Mouse (Mus musculus): Measurements from ENCODE around the gene Cab39. TPM values are rescaled to one million over a fixed set of nuclear protein-coding genes. Genes with fewer than 3 reads are reported as not detected.

Gene Cab39
- total and polyA plus RNA-seq, 3 experiments = 41.8 to 208 (median 147) TPM

- Histone ChIP-seq H3K4me3 (ENCODE audit: low read depth, low read length) (peak overlapping the region; percentile 11; the same call in 1 of the 2 replicates), H3K27me3 (ENCODE audit: insufficient read depth, low read length) (no peaks in the 10 kb centered on the region), H3K36me3 (replicated peaks) (peaks cover 21% of the 10 kb centered on the region), H3K4me1 (ENCODE audit: insufficient read depth, low read depth, low read length) (peaks cover 75% of the 10 kb centered on the region), H3K9me3 (replicated peaks) (peaks cover 5% of the 10 kb centered on the region)
- DNase-seq (ENCODE audit: low spot score) (peak; percentile 59), ATAC-seq (ENCODE audit: extremely low read depth, insufficient number of reproducible peaks, low FRiP score, poor library complexity, severe bottlenecking) (peak; percentile 76)
- TF ChIP-seq GATA2 (IDR thresholded peaks at IDR 0.05; ENCODE audit: borderline replicate concordance, low read depth, low read length) = no peak
Observed at GRCm38 (mm10) chr1:85896781-85897700, 103.8 kb downstream of the Cab39 start.

DNA sequence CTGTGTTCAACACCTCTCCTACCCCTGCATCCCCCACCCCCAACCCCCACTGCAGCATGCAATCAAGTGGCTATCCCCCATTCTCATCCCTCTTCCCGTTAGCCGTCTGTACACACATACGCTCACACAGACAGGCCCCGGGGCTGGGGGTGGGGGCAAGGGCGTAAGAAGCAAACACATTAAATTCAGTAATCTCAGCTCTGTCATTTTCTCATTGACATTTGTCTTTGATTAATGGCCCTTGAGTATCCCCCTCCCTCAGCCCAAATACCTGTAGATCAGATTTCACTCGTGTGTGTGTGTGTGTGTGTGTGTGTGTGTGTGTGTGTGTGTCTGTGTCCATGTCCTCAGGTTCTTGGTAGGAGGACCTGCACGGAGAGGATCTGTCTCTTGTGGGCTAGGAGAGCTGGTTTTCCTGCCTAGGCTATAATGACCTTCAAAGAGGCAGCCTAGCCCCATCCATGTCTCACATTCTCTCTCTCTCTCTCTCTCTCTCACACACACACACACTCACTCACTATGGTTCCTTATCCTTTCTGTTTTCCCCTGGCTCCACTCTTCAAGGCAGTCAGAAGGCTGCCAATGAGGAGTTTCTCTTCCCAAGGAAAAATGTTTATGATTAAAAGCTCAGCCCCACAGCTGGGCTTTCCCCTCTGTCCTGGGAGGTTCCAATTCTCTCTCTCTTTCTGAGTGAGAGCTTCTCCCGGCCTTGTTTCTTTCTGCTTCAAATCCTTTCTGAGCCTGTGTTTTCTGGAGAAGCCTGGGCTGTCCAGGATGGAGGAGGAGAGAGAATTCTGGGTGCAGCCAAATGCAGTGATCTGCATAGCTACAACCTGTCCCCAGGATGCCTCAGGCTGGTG is 104.9 kb downstream of the Cab39 start:
- no peaks in the 10 kb centered on the region for H3K27me3 ChIP-seq (ENCODE audit: insufficient read depth, low read length)
- ATAC-seq (ENCODE audit: extremely low read depth, insufficient number of reproducible peaks, low FRiP score, poor library complexity, severe bottlenecking) (no peak), DNase-seq (ENCODE audit: low spot score) (no peak)
- peaks cover 30% of the 10 kb centered on the region for H3K36me3 ChIP-seq (replicated peaks)
- H3K9me3 ChIP-seq (replicated peaks) = 0 out of 2 replicates have a peak, but pooled peaks cover 2% of the 10 kb centered on the region
- no peak for TF ChIP-seq GATA1 (IDR thresholded peaks at IDR 0.05; ENCODE audit: borderline replicate concordance, low read length)
- TF ChIP-seq POLR2AphosphoS5 (IDR thresholded peaks at IDR 0.05; ENCODE audit: insufficient replicate concordance, low read depth, low read length) = no peak
- TF ChIP-seq TAL1 (conservative IDR thresholded peaks at IDR 0.05; ENCODE audit: low read depth, low read length) = no peak
- TF ChIP-seq CTCF (IDR thresholded peaks at IDR 0.05; ENCODE audit: low read depth, low read length) = no peak
- no peak for TF ChIP-seq GATA2 (IDR thresholded peaks at IDR 0.05; ENCODE audit: borderline replicate concordance, low read depth, low read length)
- H3K4me1 ChIP-seq (ENCODE audit: insufficient read depth, low read depth, low read length) = peaks cover 78% of the 10 kb centered on the region
- H3K4me3 ChIP-seq (ENCODE audit: low read depth, low read length) = no peak overlapping the region

DNA sequence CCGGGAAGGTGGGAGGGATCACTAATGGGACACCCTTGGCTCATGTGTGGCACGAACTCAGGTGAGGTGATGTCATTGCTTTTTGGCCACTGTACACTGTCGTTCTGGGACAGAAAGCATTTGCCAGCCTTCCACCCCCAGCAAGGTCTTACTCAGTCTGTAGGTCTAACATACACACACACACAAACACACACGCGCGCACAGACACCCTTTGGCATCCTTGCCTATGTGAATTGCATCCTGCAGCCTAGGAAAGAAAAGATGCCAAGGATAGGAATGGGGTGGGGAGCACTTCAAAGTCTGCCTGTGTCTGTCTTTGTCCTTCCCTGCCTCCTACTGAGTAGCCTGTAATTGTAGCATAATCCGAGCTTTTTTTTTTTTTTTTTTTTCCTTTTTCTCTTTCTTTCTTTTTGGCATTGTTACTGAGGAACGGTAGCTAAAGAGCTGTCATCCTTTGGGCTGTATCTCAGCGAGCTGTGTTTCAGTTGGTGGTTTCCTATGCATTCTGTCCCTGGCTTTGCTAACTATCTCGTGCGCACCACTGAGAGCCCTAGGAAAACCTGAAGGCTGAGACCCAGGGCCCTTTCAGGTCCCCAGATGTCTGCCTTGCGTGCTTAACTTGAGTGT is 105.6 kb downstream of the Cab39 start:
- no peaks in the 10 kb centered on the region for H3K9me3 ChIP-seq (replicated peaks)
- no peak overlapping the region for H3K4me3 ChIP-seq (ENCODE audit: low read depth, low read length)
- TF ChIP-seq TAL1 (conservative IDR thresholded peaks at IDR 0.05; ENCODE audit: low read depth, low read length) (no peak), CTCF (IDR thresholded peaks at IDR 0.05; ENCODE audit: low read depth, low read length) (no peak), GATA1 (IDR thresholded peaks at IDR 0.05; ENCODE audit: borderline replicate concordance, low read length) (no peak), POLR2AphosphoS5 (IDR thresholded peaks at IDR 0.05; ENCODE audit: insufficient replicate concordance, low read depth, low read length) (no peak), GATA2 (IDR thresholded peaks at IDR 0.05; ENCODE audit: borderline replicate concordance, low read depth, low read length) (no peak)
- H3K27me3 ChIP-seq (ENCODE audit: insufficient read depth, low read length) = no peaks in the 10 kb centered on the region
- H3K4me1 ChIP-seq (ENCODE audit: insufficient read depth, low read depth, low read length) = peaks cover 77% of the 10 kb centered on the region
- peaks cover 38% of the 10 kb centered on the region for H3K36me3 ChIP-seq (replicated peaks)
- ATAC-seq (ENCODE audit: extremely low read depth, insufficient number of reproducible peaks, low FRiP score, poor library complexity, severe bottlenecking) (no peak), DNase-seq (ENCODE audit: low spot score) (no peak)

DNA sequence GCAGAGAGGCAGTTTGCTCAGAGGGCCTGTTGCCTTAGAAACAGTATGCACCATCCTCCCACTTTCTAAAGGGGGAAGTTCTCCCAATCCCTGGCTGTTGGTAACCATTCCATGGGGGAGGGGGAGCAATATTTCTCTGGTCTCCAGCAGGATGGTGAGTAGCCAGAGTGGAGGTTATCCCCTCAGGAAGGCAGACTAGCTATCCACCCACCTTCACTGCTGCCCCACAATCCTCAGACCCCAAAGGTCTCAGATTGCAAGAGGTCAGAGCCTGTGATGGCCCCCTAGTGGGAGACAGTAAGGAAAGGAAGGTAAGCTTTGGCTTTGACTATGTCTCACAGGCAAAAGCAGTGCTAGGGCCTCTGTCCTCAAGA is 106.1 kb downstream of the Cab39 start:
- H3K27me3 ChIP-seq (ENCODE audit: insufficient read depth, low read length) = no peaks in the 10 kb centered on the region
- TF ChIP-seq CTCF (IDR thresholded peaks at IDR 0.05; ENCODE audit: low read depth, low read length) (no peak), GATA2 (IDR thresholded peaks at IDR 0.05; ENCODE audit: borderline replicate concordance, low read depth, low read length) (no peak), GATA1 (IDR thresholded peaks at IDR 0.05; ENCODE audit: borderline replicate concordance, low read length) (no peak)

DNA sequence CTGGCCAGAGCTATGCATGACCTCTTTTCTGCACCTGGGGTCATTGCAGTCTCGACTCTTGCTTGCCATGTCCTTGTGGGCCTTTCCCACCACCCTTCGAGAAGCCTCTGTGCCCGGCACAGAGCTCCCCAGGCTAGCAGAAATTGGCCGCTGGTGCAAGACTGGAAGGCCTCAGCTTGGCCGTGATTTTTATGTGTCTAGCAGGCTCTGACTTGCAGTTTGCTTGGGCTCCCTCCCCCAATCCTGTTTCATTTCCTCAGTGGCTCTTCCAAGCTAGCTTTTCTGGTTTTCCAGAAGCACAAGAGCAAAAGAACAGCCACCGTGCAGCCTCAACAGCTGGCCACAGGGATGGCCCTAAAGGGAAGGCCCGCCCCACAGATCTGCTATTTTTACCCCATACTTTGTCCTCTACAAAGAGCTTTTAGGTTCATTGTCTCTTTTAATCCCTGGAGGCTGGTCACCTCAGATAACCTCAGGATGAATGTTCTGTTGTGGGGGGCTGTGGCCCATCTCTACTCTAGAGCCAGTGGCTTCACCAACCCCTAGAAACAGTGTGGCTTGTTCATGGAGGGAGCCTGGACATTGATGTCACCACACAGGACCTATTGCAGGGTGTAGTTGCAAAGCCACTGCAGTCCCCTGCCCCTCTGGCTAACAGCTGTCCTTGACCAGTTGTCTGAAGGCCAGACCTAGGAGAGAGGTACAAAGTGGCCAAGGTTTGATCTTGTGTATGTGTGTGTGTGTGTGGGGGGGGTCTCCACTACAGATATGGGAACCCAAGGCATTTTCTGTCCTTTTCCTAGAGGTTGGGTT is 107.5 kb downstream of the Cab39 start:
- Histone ChIP-seq H3K4me3 (ENCODE audit: low read depth, low read length) (no peak overlapping the region), H3K4me1 (ENCODE audit: insufficient read depth, low read depth, low read length) (peaks cover 62% of the 10 kb centered on the region), H3K9me3 (replicated peaks) (no peaks in the 10 kb centered on the region), H3K36me3 (replicated peaks) (peaks cover 56% of the 10 kb centered on the region), H3K27me3 (ENCODE audit: insufficient read depth, low read length) (no peaks in the 10 kb centered on the region)
- DNase-seq (ENCODE audit: low spot score) = no peak
- no peak for ATAC-seq (ENCODE audit: extremely low read depth, insufficient number of reproducible peaks, low FRiP score, poor library complexity, severe bottlenecking)
- no peak for TF ChIP-seq GATA2 (IDR thresholded peaks at IDR 0.05; ENCODE audit: borderline replicate concordance, low read depth, low read length)
- TF ChIP-seq CTCF (IDR thresholded peaks at IDR 0.05; ENCODE audit: low read depth, low read length) = no peak
- no peak for TF ChIP-seq TAL1 (conservative IDR thresholded peaks at IDR 0.05; ENCODE audit: low read depth, low read length)
- TF ChIP-seq POLR2AphosphoS5 (IDR thresholded peaks at IDR 0.05; ENCODE audit: insufficient replicate concordance, low read depth, low read length) = no peak
- no peak for TF ChIP-seq GATA1 (IDR thresholded peaks at IDR 0.05; ENCODE audit: borderline replicate concordance, low read length)

More for the DNA sequence above, 106.1 kb downstream of the Cab39 start:
- no peaks in the 10 kb centered on the region for H3K9me3 ChIP-seq (replicated peaks)
- H3K4me1 ChIP-seq (ENCODE audit: insufficient read depth, low read depth, low read length) = peaks cover 73% of the 10 kb centered on the region
- DNase-seq (ENCODE audit: low spot score) = no peak
- H3K36me3 ChIP-seq (replicated peaks) = peaks cover 43% of the 10 kb centered on the region
- ATAC-seq (ENCODE audit: extremely low read depth, insufficient number of reproducible peaks, low FRiP score, poor library complexity, severe bottlenecking) = no peak
- no peak overlapping the region for H3K4me3 ChIP-seq (ENCODE audit: low read depth, low read length)

Other genes starting within 250 kb of the Cab39 start
- not detected in 2 replicates for gene G530012D18Rik, start 217.8 kb upstream of the Cab39 start, total RNA-seq (2014; fragmentation: Nextera tagmentation)
- gene G530012D18Rik, start 217.8 kb upstream of the Cab39 start, total RNA-seq (2017) = 0.76 TPM in 1 of 2 replicates, not detected in the other
- gene G530012D18Rik, start 217.8 kb upstream of the Cab39 start, polyA plus RNA-seq (2012) = not detected in 2 replicates
- gene Sp110, start 194.6 kb upstream of the Cab39 start, total RNA-seq (2014; fragmentation: Nextera tagmentation) = not detected in 2 replicates
- 1.0 and 2.3 TPM in 2 replicates for gene Sp110, start 194.6 kb upstream of the Cab39 start, total RNA-seq (2017)
- gene Sp110, start 194.6 kb upstream of the Cab39 start, polyA plus RNA-seq (2012) = 0.04 TPM in 1 of 2 replicates, not detected in the other
- not detected in 2 replicates for gene Sp140, start 193.1 kb upstream of the Cab39 start, total RNA-seq (2014; fragmentation: Nextera tagmentation)
- gene Sp140, start 193.1 kb upstream of the Cab39 start, total RNA-seq (2017) = 0.64 and 0.76 TPM in 2 replicates
- not detected in 2 replicates for gene Sp140, start 193.1 kb upstream of the Cab39 start, polyA plus RNA-seq (2012)
- not detected in 2 replicates for gene Sp100, start 143.5 kb upstream of the Cab39 start, total RNA-seq (2014; fragmentation: Nextera tagmentation)
- gene Sp100, start 143.5 kb upstream of the Cab39 start, total RNA-seq (2017) = 0.64 and 0.76 TPM in 2 replicates
- not detected in 2 replicates for gene Sp100, start 143.5 kb upstream of the Cab39 start, polyA plus RNA-seq (2012)
- not detected in 2 replicates for gene A630001G21Rik, start 14.8 kb upstream of the Cab39 start, total RNA-seq (2014; fragmentation: Nextera tagmentation)
- 0.16 and 0.46 TPM in 2 replicates for gene A630001G21Rik, start 14.8 kb upstream of the Cab39 start, total RNA-seq (2017)
- gene A630001G21Rik, start 14.8 kb upstream of the Cab39 start, polyA plus RNA-seq (2012) = not detected in 2 replicates
- gene Itm2c, start 100.8 kb downstream of the Cab39 start, total RNA-seq (2014; fragmentation: Nextera tagmentation) = 51.8 and 67.5 TPM in 2 replicates
- gene Itm2c, start 100.8 kb downstream of the Cab39 start, total RNA-seq (2017) = 149 and 176 TPM in 2 replicates
- gene Itm2c, start 100.8 kb downstream of the Cab39 start, polyA plus RNA-seq (2012) = 67.9 and 69.9 TPM in 2 replicates
- gene 4933407L21Rik, start 135.0 kb downstream of the Cab39 start, total RNA-seq (2014; fragmentation: Nextera tagmentation) = not detected in 2 replicates
- 0.05 TPM in 1 of 2 replicates, not detected in the other for gene 4933407L21Rik, start 135.0 kb downstream of the Cab39 start, total RNA-seq (2017)
- not detected in 2 replicates for gene 4933407L21Rik, start 135.0 kb downstream of the Cab39 start, polyA plus RNA-seq (2012)
- gene Gpr55, start 167.6 kb downstream of the Cab39 start, total RNA-seq (2014; fragmentation: Nextera tagmentation) = 0.30 and 0.44 TPM in 2 replicates
- gene Gpr55, start 167.6 kb downstream of the Cab39 start, total RNA-seq (2017) = 0.93 and 1.2 TPM in 2 replicates
- gene Gpr55, start 167.6 kb downstream of the Cab39 start, polyA plus RNA-seq (2012) = 0.14 and 0.37 TPM in 2 replicates
- gene Spata3, start 223.4 kb downstream of the Cab39 start, total RNA-seq (2014; fragmentation: Nextera tagmentation) = not detected in 2 replicates
- 0.52 TPM in 1 of 2 replicates, not detected in the other for gene Spata3, start 223.4 kb downstream of the Cab39 start, total RNA-seq (2017)
- gene Spata3, start 223.4 kb downstream of the Cab39 start, polyA plus RNA-seq (2012) = not detected in 2 replicates

Data from G1E (cell line).